Mouse (Mus musculus): ENCODE measurements around the gene Phf21a. TPM values are rescaled to one million over a fixed set of nuclear protein-coding genes. Genes with fewer than 3 reads are reported as not detected.
A peak's percentile ranks its signal among the peaks of the same experiment; 100 is the strongest.

The Phf21a gene
- polyA plus RNA-seq, 1 experiment from 2014 or later, result 40.4 TPM

MicroRNAs within 50 kb of the gene (microRNA counts, 519-probe panel; counts per million panel counts)
- 3,243 counts per million, percentile 72 among the panel's probes with 10 or more counts for microRNA mmu-miR-1955

Small RNA genes within 50 kb of the gene (microRNA-seq; reads per million reads assigned to microRNA genes)
- gene Mir1955, result 35.5 reads per million, percentile 35 among the genes with 10 or more reads in this experiment
- gene Mir7000, result 0.81 reads per million

Other genes with a start within 250 kb of the Phf21a start
- gene Chrm4, start 165.9 kb upstream of the Phf21a start, polyA plus RNA-seq (2016; fragmentation: Nextera tagmentation; extraction: Ambion mirVana), result 0.77 and 1.0 TPM in 2 replicates
- 904 and 962 TPM in 2 replicates for gene Mdk, start 160.8 kb upstream of the Phf21a start, polyA plus RNA-seq (2016; fragmentation: Nextera tagmentation; extraction: Ambion mirVana)
- 0.50 and 0.57 TPM in 2 replicates for gene Gm9821, start 147.4 kb upstream of the Phf21a start, polyA plus RNA-seq (2016; fragmentation: Nextera tagmentation; extraction: Ambion mirVana)
- gene Dgkz, start 117.3 kb upstream of the Phf21a start, polyA plus RNA-seq (2016; fragmentation: Nextera tagmentation; extraction: Ambion mirVana), result 30.9 and 31.9 TPM in 2 replicates
- 2.1 and 2.9 TPM in 2 replicates for gene Creb3l1, start 68.6 kb upstream of the Phf21a start, polyA plus RNA-seq (2016; fragmentation: Nextera tagmentation; extraction: Ambion mirVana)

All from hindbrain, embryonic 12.5 days (tissue).